Mouse (Mus musculus) inflammation-experienced regulatory T-cells, adult 6 months (primary cell): ENCODE data around the gene Rab4a. TPM values are rescaled to one million over a fixed set of nuclear protein-coding genes. Genes with fewer than 3 reads are reported as not detected.

Experiments used
- ATAC-seq: one replicate; pipeline ENCODE4 v1.8.0; 2017
- polyA plus RNA-seq, 3 experiments: library from polyadenylated mRNA; unstranded; fragments of 100-300 nt; shearing (Covaris generic); gene quantifications; one replicate each; pipeline ENCODE4 v1.2.1; 2017

Gene Rab4a
- polyA plus RNA-seq = 10 to 100 TPM; 15.9 to 21.4 (median 16.9) TPM

GRCm38 (mm10) chr8:123805718-123806373 is at the start of gene Rab4a:
Rab4a (plus strand) TSS chr8:123805985.
- peak; percentile 47 for ATAC-seq

GRCm38 (mm10) chr8:123756901-123757300 is 48.9 kb upstream of the Rab4a start:
- no peak for ATAC-seq

- ATAC-seq = no peak
These were observed 46.9 kb upstream of the Rab4a start for GRCm38 (mm10) chr8:123758935-123759334.

DNA sequence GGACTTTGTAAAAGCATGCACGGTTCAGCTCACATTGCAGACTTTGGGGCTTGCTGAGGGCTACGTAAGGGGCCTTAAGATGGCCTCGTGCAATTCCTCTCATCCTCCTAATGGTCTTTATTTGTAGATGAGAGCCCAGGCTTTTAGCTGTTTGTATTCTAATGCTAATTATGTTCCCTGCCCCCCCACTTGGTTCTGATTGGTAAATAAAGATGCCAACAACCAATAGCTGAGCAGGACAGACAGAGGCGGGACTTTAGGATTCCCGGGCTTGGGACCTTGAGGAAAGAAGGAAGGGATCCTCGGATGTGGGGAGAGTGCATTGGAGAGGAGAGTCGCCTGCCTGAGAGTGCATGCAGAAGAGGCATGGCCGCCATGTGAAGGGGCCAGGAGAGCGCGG is 45.9 kb upstream of the Rab4a start:
- ATAC-seq = no peak

DNA sequence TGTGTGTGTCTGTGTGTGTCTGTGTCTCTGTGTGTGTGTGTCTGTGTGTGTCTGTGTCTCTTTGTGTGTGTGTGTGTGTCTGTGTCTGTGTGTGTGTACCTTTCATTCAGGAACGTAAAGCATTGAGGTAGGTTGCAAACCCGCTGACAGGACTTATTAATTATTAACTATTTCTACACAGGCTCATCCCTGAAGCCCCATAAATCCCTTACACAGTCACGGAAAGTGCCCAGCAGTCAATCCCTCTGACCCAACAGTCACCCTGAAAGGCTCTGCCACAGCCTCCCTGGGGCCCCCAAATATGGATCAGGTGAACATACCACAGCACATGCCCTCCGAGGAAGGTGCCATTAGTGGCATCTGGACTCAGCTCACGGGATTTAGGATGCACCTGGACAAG is 45.2 kb upstream of the Rab4a start:
- ATAC-seq = no peak

GRCm38 (mm10) chr8:123761266-123761882 is 44.4 kb upstream of the Rab4a start:
- no peak for ATAC-seq

DNA sequence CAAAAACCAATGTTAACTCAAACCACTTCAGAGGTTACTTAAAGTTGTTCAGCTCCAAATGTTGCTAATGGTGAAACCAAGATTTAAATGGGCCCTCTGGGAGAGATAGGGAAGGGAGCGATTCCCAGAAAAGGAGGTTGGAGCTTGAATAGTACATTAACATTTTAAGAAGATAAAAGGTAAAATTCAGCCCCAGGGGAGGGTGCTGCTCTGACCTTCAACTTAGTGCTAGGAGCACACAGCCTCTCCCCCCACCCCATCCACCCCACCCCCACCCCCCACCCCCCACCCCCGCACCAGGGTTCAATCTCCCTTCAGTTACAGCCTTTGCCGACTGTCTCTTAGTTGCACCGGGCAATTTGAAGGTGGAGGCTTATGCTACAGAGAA is 43.9 kb upstream of the Rab4a start:
- no peak for ATAC-seq

- no peak for ATAC-seq
These were observed 42.4 kb upstream of the Rab4a start for GRCm38 (mm10) chr8:123763355-123763754.

GRCm38 (mm10) chr8:123764671-123765070 is 41.1 kb upstream of the Rab4a start:
- no peak for ATAC-seq

DNA sequence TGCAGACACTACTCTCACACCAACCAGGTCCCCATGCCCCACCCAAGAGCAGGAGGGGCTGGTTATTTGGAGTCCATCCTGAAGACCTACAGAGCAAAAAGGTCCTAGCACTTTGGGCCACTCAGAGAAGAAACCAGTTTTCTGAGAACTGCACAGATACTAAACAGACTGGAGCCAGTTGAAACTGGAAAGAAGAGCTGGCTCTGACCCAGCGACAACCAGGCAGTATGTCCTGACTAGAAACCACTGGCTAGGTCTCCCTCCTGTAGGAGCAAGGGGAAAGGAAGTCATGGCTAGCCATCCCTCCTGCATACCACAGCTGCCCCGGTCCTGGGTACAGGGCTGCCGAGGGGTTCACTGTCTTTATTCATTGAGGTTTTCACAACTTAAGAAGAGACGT is 39.3 kb upstream of the Rab4a start:
- ATAC-seq = no peak

DNA sequence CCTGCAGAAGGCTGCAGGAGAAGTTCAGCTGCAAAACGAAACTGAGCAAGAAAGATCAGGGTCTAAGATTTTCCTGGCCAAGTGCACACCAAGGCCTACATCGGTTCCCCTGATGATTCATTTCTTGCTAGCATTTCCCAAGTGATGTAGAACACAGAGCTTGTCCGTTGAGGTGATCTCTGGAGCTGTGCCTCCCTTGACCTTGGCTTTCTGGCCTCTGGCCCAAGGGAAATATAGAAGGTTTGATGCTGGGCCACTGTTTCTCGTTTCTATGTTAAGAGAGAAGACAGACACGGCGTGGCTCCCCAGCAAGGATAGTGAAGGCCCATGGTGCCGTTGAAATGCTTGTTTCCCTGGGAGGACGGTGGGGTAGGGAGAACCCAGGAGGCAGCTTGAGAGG is 37.9 kb upstream of the Rab4a start:
- ATAC-seq = no peak

GRCm38 (mm10) chr8:123768492-123769356 is 37.1 kb upstream of the Rab4a start:
- no peak for ATAC-seq

- ATAC-seq = no peak
These were observed 32.3 kb upstream of the Rab4a start for GRCm38 (mm10) chr8:123773468-123773867.

DNA sequence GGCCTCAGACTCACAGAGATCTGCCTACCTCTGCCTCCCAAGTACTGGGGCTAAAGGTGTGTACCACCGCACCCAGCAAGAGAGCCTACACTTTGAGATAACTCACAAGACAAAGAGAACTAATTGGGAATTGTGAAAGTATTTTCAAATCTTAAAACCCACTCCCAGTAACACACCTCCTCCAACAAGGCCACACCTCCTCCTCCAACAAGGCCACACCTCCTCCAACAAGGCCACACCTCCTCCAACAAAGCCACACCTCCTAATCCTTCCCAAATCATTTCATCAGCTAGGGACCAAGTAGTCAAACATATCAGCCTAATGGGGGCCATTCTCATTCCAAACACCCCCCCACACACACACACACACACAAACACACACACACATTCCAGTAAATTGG is 31.3 kb upstream of the Rab4a start:
- ATAC-seq = no peak

- ATAC-seq = no peak
These were observed 28.5 kb upstream of the Rab4a start for GRCm38 (mm10) chr8:123777319-123777718.

GRCm38 (mm10) chr8:123780471-123780870 is 25.3 kb upstream of the Rab4a start:
- no peak for ATAC-seq

GRCm38 (mm10) chr8:123781256-123781655 is 24.5 kb upstream of the Rab4a start:
- no peak for ATAC-seq

GRCm38 (mm10) chr8:123783525-123784249 is 22.1 kb upstream of the Rab4a start:
- no peak for ATAC-seq

DNA sequence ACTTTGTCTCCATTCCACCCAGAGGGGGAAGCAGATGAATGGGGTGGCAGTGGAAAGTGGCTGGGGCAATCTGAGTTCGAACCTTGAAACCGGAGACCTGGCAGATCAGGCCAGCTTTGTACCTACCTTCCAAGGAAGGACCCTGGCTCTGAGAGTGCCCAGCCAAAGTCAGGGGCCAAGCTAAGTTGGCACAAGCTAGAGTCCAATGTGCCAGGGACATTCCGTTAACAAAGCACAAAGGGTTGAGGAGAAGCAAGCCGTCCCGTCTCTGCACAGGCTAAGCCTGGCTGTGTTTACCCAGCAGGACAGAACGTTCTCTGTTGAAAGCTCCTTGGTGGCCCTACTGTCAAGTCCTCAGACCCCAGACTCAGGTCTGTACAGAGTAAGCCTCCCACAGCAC is 19.6 kb upstream of the Rab4a start:
- ATAC-seq = no peak

- ATAC-seq = no peak
These were observed 19.1 kb upstream of the Rab4a start for GRCm38 (mm10) chr8:123786644-123787043.

- ATAC-seq = no peak
These were observed 18.4 kb upstream of the Rab4a start for GRCm38 (mm10) chr8:123787254-123787897.

DNA sequence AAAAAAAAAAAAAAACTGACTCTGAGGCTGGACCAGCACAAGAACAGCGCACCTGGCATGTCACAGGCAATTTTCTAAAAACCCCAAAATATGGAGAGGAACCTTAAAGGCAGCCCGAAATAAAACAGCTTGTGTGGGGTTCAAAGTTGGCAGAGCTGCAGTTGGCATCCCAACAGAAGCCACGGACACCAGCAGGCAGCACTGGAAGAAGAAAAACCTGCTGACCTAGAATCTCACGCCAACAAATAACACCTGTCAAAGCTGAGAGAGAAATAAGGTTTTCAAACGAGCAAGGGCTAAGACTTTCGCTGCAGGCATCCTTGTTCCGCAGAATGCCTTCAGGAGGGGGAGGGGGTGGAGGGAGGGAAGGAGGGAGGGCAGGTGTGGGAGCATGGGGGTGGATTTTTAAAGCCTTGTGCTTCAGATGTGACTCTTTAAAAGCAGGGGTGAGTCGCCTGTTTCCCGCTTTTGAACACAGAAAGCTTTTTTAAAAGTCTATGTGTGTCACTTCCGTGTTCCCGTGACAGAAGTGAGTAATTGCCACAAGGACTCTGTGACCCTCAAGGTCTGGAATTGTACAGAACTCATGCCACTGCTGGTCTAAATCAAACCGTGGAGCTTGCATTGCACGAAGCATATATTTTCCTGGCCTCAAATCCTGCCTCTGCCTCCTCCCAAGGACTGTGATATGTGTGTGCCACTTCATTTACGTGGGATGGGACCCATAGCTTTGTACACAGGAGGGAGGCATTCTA is 17.2 kb upstream of the Rab4a start:
- ATAC-seq = no peak
